In the genomic region with DNA sequence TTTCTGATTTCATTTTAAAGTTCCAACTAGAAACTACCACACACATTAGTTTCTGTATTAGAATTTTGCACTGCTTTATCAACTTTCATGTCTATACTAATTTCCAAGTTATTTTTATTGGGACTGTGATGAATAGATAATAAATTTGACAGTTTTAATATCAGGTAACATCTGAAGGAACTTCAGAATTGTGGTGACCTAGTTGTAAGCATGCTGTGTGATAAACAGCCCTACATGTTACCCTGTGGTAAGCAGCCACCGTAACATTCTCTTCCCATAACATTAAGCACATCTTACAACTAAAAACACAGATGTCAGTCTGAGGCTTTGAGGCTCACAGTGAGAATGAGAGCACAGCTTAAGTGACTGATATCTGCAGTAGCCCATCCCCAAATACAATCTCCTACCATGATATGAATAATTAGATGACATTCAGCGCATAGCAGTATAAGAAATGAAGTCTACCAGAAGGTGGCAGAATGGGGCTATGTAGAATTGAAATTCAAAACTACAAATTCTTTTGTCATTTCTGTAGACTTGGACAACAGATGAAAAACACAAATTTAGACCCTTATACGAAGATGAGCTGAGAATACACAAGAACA, we compare ENCODE assay signal across 11 mouse cellular contexts. TPM values are rescaled to one million over a fixed set of nuclear protein-coding genes. Genes with fewer than 3 reads are reported as not detected.
A peak's percentile ranks its signal among the peaks of the same experiment; 100 is the strongest.
DNase-seq lines count a peak whose midpoint lies in the region; ATAC-seq and TF ChIP-seq lines count a peak whose summit lies in the region.
"Had no signal": no experiment of that assay in that cellular context is flagged by ENCODE, and none has a peak within 500 bp of the region (broad histone marks: within the 10 kb centered on the region; RNA-seq: fewer than 3 reads in every experiment).

No protein-coding gene starts in this region.

- no peak for TF ChIP-seq POLR2A in brain, embryonic 14.5 days (IDR thresholded peaks at IDR 0.05; ENCODE audit: borderline replicate concordance, extremely low read depth, insufficient read depth, insufficient read length, poor library complexity, severe bottlenecking)

- H3K9me3 ChIP-seq in midbrain, postnatal 0 days (ENCODE audit: low read length), result no peaks in the 10 kb centered on the region
- no peaks in the 10 kb centered on the region for H3K9me3 ChIP-seq in midbrain, embryonic 11.5 days (ENCODE audit: control insufficient read depth, low read length)
- H3K9me3 ChIP-seq: limb, embryonic 12.5 days had no signal

- ATAC-seq in midbrain, postnatal 0 days (ENCODE audit: low FRiP score), result no peak
- no peak for ATAC-seq in midbrain, embryonic 11.5 days (ENCODE audit: low FRiP score)
- no peak for ATAC-seq in erythroblast, adult 5-6 weeks (replicated peaks; ENCODE audit: low FRiP score, poor library complexity, severe bottlenecking)

- peak; percentile 22 for DNase-seq in kidney, adult 9 months
- no peak for DNase-seq in kidney, adult 18-20 months
- DNase-seq in midbrain, postnatal 0 days (ENCODE audit: low spot score), result peak; percentile 50
- no peak for DNase-seq in midbrain, embryonic 11.5 days (ENCODE audit: low spot score, missing footprints)
- DNase-seq in brain, embryonic 14.5 days (ENCODE audit: low read depth), result peak; percentile 46
- DNase-seq in testis, postnatal 10 days (ENCODE audit: low spot score), result no peak
- DNase-seq: adrenal gland, adult 2 months; cerebellum, postnatal 25 days; heart, adult 11 months had no signal

- no peak overlapping the region for H3K27ac ChIP-seq in midbrain, postnatal 0 days (ENCODE audit: low read depth, low read length)
- no peak overlapping the region for H3K27ac ChIP-seq in midbrain, embryonic 11.5 days (ENCODE audit: low read depth, low read length)
- H3K27ac ChIP-seq: limb, embryonic 12.5 days had no signal

- H3K4me1 ChIP-seq in midbrain, postnatal 0 days (ENCODE audit: insufficient read depth, low read length), result no peaks in the 10 kb centered on the region
- no peaks in the 10 kb centered on the region for H3K4me1 ChIP-seq in midbrain, embryonic 11.5 days (ENCODE audit: control insufficient read depth, insufficient read depth, low read length)
- H3K4me1 ChIP-seq: limb, embryonic 12.5 days had no signal

- H3K9ac ChIP-seq in midbrain, postnatal 0 days (replicated peaks; ENCODE audit: low read length, poor library complexity, severe bottlenecking), result no peak overlapping the region
- no peak overlapping the region for H3K9ac ChIP-seq in midbrain, embryonic 11.5 days (ENCODE audit: low read length)
- H3K9ac ChIP-seq: limb, embryonic 12.5 days had no signal

- H3K27me3 ChIP-seq in midbrain, postnatal 0 days (ENCODE audit: insufficient read depth, low read length), result no peaks in the 10 kb centered on the region
- no peaks in the 10 kb centered on the region for H3K27me3 ChIP-seq in midbrain, embryonic 11.5 days (ENCODE audit: control insufficient read depth, insufficient read depth, low read length)
- H3K27me3 ChIP-seq: limb, embryonic 12.5 days had no signal

- peak; percentile 69 for TF ChIP-seq CTCF in midbrain, postnatal 0 days (IDR thresholded peaks at IDR 0.05)
- no peak for TF ChIP-seq CTCF in brain, embryonic 14.5 days (IDR thresholded peaks at IDR 0.05; ENCODE audit: borderline replicate concordance, extremely low read depth, insufficient read depth, insufficient read length)

- 72% methylated on average over 3 of the region's 3 CpGs for WGBS in midbrain, postnatal 0 days
- WGBS in midbrain, embryonic 11.5 days, result 95% methylated on average over 3 of the region's 3 CpGs

- no peaks in the 10 kb centered on the region for H3K36me3 ChIP-seq in midbrain, postnatal 0 days (ENCODE audit: insufficient read depth, low read length)
- H3K36me3 ChIP-seq in midbrain, embryonic 11.5 days (ENCODE audit: control insufficient read depth, insufficient read depth, low read length), result no peaks in the 10 kb centered on the region

- no peak overlapping the region for H3K4me2 ChIP-seq in midbrain, postnatal 0 days (ENCODE audit: low read depth, low read length, poor library complexity, severe bottlenecking)
- no peak overlapping the region for H3K4me2 ChIP-seq in midbrain, embryonic 11.5 days
- H3K4me2 ChIP-seq: limb, embryonic 12.5 days had no signal

- no peak overlapping the region for H3K4me3 ChIP-seq in midbrain, postnatal 0 days (ENCODE audit: low read depth, low read length)
- H3K4me3 ChIP-seq in midbrain, embryonic 11.5 days (ENCODE audit: low read depth, low read length), result no peak overlapping the region
- H3K4me3 ChIP-seq: limb, embryonic 12.5 days had no signal

RNA-seq across cellular contexts. Expression of a gene that starts 20.5 kb away (rescaled TPM):
- total RNA-seq in midbrain, postnatal 0 days (2014; rRNA removed), result 311 and 350 TPM in 2 replicates
- 220 and 221 TPM in 2 replicates for polyA plus RNA-seq in midbrain, postnatal 0 days (2015; fragmentation: Nextera tagmentation; extraction: Ambion mirVana)
- polyA plus RNA-seq in midbrain, embryonic 11.5 days (2014; fragmentation: Nextera tagmentation; extraction: Ambion mirVana), result 73.0 and 76.8 TPM in 2 replicates
- 101 and 129 TPM in 2 replicates for polyA plus RNA-seq in brain, embryonic 14.5 days (2012; rRNA removed)
- 12.7 and 15.0 TPM in 2 replicates for total RNA-seq in erythroblast, adult 5-6 weeks (2015; ENCODE audit: low replicate concordance)
- 11.0 and 12.8 TPM in 2 replicates for total RNA-seq in erythroblast, adult 5-6 weeks (2017; ENCODE audit: low replicate concordance)

RNA-seq across cellular contexts. Expression of a gene that starts 59.9 kb away (rescaled TPM):
- 20.5 and 29.2 TPM in 2 replicates for total RNA-seq in midbrain, postnatal 0 days (2014; rRNA removed)
- polyA plus RNA-seq in midbrain, postnatal 0 days (2015; fragmentation: Nextera tagmentation; extraction: Ambion mirVana), result 7.8 and 9.1 TPM in 2 replicates
- polyA plus RNA-seq in midbrain, embryonic 11.5 days (2014; fragmentation: Nextera tagmentation; extraction: Ambion mirVana), result 6.3 and 7.0 TPM in 2 replicates
- polyA plus RNA-seq in brain, embryonic 14.5 days (2012; rRNA removed), result 7.1 and 9.3 TPM in 2 replicates
- total RNA-seq in erythroblast, adult 5-6 weeks (2015; ENCODE audit: low replicate concordance), result not detected in 2 replicates
- total RNA-seq in erythroblast, adult 5-6 weeks (2017; ENCODE audit: low replicate concordance), result not detected in 2 replicates

Comparison
In these comparisons a context has a peak if more than half of its experiments do, and no peak if none do; other contexts are left out.
1. DNase-seq: peak in kidney, adult 9 months (single experiment), midbrain, postnatal 0 days (single experiment) and brain, embryonic 14.5 days (single experiment); none in kidney, adult 18-20 months (single experiment), midbrain, embryonic 11.5 days (single experiment) and testis, postnatal 10 days (single experiment).